Mouse (Mus musculus): ENCODE measurements around the gene Rundc3a.
"Not testable (repeated sequence)": the region's sequence is repeated elsewhere in the genome, so short reads cannot be mapped to it uniquely, and the experiment has no call there.

Rundc3a gene

DNA sequence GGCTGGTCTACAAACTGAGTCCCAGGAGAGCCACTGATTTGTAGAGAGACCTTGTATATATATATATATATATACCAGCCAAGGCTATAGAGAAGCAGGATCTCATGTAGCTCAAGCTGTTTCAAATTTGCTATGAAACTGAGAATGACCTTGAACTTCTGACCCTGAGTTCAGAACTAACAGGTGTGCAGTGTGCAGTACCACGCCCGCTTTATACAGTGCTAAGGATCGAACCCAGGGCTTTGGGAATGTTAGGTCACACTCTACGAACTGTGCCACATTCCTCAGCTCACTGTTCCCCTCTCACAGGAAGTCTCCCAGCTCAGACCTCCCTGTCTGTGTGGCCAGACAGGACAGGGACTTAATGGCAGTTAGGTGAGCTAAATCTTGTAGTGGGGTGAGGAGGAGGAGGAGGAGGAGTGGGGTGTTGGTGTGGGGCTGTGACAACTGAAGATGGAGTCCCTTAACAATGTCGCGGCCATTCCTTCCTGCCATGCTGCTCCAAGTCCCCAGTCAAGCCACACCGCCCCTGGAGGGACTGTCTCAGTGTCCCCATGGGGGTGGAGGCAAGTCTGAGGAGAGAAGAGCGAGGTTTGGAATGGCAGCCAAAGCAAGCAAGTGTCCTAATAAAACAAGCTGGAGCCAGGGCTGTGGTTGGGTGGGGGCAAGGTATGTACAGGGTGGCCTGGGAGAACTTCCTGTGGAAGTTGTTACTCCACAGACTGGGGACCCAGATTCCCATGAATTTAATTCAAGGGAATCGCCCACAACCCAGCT is 25.5 kb upstream of the Rundc3a start:
- DNase-seq (ENCODE audit: low spot score) = no peak

DNA sequence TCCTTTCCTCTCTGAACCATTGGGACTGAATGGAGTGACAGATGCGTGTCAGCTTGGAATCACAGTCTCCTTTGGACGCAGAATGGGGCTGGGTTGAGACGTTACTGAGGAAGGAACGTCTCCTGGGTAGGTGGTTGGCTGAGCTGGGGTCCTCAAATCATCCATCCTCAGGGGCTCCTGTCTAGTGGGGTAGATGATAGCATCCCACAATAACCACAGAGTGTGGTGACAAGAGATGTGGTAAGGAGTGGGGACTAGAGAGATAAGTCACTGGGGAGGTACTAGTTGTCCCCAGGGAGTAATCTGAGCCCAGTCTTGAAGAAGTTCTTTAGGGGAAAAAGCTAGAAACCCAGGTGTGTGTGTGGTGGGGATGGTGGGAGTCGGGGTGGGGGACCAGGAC is 24.9 kb upstream of the Rundc3a start:
- no peak for DNase-seq (ENCODE audit: low spot score)

DNA sequence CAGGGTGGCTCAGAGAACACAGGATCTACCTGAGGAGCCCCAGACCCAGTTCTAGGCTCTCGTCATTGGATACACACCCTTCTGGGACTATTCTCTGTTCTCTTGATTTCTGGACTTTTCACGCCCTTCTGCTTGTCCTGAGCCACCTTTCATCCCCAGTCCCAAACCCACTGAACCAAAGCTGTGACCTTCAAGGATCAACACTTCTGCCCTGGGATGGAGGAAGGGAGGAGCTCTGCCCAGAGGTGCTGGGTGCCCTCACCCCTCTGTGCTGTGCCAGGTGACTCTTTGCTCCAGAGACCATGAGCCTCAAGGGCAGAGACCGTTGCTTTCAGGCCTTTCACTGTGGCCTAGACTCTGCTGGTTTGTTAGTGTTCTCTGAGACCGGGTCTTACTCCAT is 23.9 kb upstream of the Rundc3a start:
- DNase-seq (ENCODE audit: low spot score) = no peak

DNA sequence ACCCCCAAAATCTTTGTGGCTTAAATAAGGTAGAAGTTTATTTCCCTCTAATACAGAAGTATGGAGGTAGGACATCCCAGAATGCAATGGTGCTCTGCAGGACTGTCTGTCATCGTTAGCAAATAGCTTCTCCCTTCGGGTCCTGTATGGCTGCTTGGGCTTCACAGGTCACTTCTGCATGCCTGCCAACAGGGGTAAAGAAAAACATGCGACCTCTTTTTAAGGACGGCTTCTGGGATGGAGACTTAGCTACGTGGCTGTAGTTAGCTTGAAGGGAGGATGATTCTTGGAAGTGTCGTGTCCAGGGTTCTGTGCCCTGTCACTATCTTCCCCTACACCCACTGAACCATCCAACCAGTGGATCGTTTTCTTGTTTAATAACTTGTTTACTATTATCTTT is 22.9 kb upstream of the Rundc3a start:
- DNase-seq (ENCODE audit: low spot score) = no peak

DNA sequence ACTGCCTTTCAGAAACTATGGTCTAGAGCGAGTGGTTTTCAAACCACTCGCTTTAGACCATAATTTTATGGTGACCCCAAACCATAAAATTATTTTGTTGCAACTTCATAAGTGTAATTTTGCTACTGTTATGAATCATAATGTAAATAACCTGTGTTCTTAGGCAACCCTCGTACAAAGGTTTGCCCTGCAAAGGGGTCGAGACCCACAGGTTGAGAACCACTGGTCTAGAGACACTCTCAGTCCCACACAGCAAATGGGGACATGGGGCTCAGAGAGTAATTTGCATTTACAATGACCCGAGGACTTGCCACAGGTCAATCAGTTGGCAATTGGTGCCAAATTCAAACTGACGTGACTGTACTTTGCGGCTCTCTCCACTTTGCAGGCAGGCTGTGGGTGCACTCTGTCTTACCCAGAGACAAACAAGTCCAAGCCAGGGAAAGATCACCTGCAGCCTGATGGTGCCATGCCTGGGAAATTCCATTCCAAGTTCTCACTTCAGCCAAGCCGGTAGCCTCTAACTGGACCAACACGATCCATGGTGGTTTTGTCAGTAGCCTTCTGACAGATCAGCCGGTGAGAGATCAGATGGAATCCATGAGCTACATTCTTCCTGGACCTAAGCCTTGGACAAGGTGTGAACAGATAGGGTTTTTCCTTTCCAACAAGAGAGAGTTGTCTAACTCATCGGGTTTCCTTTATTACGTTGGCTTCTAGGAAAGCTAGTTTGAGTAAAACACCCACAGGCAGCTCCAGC is 21.1 kb upstream of the Rundc3a start:
- no peak for DNase-seq (ENCODE audit: low spot score)

DNA sequence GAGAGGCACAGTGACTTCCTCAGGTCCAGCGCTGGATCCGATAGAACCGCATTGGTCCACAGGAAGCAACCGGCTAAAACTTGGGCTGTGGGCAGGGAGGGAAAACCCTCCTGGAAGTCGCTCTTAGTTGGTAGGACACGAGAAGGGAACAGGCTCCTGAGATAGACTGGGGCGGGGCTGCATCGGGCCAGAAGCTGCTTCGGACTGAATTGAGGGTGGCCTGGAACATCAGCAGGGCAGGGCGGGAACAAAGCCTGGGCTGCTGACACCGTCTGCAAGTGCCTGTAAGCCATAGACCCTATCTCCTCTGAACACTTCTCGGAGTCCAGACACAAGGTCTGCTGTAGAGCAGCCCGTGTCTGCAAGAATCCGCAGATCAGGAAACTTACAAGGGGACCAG is 20.3 kb upstream of the Rundc3a start:
- no peak for DNase-seq (ENCODE audit: low spot score)

DNA sequence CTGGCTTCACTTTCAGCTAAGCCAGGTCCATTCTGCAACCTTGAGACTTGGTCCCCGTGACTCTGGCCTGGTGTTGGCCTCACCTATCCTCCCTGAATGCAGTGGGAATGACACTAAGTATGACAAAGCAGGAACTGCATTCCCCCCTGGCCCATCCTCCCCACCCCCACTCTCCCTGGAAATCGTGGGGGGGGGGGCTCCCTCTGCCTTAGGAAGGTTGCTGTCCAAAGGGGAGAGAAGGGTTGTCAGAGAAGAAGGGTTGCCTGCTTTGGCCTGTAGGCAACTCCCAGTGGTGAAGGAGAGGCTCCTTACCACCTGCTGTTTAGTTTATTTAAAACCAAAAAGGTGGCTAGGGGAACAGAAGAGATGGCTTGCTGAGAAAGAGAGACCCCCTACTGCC is 19.6 kb upstream of the Rundc3a start:
- DNase-seq (ENCODE audit: low spot score) = no peak

DNA sequence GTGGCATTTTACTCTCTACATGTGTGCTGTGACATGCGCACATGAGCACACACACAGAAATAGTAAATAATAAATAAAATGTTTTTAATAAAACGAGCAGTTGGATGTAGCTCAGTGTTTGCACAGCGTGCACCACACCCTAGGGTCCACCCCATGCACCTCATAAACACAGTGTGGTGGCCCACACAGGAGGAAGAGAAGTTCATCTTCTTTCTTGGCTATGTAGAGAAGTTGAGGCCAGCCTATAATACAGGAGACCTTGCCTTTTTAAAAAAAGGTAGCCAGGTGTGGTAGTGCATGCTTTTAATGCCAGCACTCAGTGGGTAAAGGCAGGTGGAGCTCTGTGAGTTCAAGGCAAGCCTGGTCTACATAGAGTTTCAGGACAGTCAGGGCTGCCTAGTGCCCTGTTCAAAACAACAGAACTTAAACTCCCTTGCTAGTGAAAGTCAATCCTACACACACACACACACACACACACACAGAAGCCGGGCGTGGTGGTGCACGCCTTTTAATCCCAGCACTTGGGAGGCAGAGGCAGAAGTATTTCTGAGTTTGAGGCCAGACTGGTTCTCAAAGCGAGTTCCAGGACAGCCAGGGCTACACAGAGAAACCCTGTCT is 19.0 kb upstream of the Rundc3a start:
- DNase-seq (ENCODE audit: low spot score) = no peak

DNA sequence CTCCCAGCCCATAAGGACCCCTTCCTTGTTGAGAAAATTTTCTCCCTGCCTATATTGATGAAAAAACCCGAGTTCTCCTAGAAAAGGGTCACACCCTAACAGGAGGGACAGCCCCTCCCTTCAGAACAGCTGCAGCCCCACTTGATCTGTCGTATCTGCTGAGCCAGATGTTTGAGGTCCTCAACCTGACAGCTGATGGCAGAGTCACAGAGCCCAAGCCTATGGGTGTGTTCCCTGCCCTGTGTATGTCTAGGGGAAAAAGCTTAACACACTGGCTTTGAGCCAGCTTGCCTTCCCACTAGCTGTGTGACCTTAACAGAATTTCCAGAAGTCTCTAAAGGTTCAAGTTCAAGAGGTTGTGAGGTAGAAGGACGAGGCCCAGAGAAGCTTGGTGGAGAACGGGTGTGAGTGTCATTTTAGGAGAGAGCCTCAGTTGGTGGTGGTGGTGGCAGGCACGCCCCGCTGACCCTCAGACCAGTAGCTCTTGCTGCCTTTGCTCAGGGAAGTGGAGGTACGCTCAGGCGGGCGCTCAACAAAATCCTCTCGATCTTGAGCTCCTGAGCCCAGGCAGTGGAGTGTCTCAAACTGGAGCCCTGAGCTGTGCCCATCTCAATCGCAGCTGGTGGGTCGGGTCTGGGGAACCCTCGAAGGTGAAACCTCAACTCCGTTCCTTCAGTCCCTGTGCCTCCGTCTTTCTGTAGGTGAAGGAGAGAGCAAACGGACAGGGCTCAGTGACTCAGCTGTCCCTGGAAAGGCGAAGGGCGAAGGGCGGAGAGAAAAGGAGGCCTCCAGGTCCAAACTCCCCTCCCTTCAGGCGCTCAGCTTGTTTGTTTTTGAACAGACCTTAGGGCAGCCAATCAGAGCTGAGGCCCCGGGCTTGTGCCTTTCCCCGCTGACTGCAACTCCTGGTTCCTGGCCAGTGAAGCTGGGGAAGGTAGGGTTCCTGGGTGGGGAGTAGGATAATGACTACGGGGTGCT is 17.7 kb upstream of the Rundc3a start:
- DNase-seq (ENCODE audit: low spot score) = peak; percentile 40

DNA sequence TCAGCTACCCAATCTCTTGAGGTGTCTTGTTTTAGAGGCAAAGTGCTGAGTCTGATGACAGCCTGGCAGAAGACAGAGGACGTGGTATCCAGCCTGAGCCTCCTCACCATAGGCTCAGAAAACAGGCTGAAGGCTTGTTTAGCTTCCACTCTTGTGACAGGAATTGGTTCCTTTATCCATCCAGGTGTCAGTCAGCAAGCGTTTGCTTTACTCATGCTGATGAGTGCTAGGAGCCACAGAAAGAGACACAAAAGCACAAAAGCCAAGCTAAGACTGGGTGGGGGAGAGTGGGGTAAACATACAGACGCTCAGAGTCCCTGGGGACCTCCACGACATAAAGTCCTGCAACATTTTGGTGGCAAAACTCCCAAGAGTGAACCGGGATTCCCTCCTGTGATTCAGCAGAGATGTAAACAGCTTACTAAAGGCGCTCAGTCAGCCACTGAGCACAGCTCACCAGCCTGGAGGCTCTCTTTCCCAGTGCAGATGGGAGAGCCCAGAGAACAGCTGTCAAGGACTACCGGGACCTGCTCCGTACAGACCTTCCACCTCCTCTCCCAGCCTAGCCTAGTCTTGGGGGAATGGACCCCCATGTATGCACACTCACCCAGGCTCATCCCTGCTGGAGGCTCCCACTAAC is 16.9 kb upstream of the Rundc3a start:
- no peak for DNase-seq (ENCODE audit: low spot score)

DNA sequence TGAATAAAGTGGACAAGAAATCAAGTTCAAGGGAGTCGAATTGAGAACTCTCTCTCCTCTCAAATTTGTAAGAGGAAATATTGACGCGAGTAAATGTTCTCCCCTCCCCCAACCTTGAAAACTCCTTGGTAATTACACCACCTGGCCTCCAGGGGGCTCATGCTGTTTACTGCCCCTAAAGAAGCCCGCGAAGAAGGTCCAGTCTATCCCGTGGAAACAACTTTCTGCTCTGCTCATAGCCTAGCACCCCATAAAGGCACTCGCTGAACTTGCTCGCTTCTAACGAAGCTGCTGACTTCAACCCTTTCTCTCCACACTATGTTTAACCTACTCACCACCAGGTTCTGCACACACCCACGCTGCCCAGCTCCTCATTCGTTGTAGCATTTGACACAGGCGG is 16.0 kb upstream of the Rundc3a start:
- no peak for DNase-seq (ENCODE audit: low spot score)

DNA sequence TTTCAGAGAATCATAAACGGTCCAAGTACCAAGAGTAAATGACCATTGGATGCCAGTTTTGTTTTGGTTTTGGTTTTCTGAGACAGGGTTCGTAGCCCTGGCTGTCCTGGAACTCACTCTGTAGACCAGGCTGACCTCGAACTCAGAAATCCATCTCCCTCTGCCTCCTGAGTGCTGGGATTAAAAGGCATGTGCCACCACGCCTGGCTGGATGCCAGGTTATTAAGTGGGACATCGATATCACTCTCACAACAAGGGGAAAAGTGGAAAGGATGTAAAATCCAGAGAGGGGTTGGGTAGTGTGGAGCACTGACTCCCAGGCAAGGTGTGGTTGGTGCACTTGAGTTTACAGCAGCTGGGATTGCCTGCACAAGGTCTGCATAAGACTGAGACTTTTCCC is 13.1 kb upstream of the Rundc3a start:
- no peak for DNase-seq (ENCODE audit: low spot score)

DNA sequence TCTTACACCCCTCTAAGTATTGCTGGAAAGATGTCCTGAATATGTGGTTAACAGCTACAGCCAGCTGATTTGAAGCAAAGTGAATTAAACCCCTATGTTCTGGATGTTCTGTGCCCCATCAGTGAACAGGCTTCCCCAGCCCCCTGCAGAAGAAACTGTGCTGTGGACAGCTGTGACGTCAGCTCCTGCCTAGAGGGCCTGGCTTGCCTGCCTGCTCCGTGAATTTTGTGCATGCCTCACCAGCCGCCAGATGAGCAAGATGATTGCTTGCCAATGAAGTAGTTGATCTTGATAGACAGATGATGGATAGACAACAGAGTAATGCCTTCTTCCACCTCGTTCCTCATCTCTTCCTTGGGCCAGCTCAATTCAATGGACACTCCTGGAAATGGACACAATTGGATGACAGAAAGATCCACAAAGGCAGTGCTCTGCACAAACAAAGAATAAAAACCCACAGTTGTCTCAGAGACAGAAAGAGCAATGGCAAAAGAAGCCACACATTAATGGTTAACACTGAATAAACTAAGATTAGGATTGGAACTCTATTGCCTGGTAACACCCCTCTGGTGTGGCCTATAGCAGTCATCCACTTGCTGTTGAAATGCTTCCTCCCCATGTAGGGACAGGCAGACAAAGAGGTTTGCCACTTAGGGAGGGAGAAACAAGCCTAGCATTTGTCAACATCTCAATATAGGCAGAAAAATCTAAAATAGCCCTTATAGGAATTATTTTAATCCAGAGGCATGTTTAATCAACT is 11.7 kb upstream of the Rundc3a start:
- no peak for DNase-seq (ENCODE audit: low spot score)

DNA sequence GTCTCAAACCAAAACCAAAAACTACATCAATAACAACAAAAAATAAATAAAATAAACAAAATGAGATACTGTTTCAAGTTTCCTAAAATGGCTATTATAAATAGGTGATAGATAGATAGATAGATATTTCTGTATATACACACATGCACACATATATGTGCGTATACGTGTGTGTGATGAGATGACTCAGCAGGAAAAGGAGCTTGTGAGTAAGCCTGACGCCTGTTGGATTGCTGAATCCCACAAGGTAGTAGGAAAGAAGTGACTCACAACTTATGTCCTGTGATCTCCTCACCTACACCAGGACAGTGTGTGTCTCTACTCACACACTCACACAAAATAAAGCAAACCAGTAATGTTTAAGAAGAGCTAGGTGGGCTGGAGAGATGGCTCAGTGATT is 10.4 kb upstream of the Rundc3a start:
- no peak for DNase-seq (ENCODE audit: low spot score)

DNA sequence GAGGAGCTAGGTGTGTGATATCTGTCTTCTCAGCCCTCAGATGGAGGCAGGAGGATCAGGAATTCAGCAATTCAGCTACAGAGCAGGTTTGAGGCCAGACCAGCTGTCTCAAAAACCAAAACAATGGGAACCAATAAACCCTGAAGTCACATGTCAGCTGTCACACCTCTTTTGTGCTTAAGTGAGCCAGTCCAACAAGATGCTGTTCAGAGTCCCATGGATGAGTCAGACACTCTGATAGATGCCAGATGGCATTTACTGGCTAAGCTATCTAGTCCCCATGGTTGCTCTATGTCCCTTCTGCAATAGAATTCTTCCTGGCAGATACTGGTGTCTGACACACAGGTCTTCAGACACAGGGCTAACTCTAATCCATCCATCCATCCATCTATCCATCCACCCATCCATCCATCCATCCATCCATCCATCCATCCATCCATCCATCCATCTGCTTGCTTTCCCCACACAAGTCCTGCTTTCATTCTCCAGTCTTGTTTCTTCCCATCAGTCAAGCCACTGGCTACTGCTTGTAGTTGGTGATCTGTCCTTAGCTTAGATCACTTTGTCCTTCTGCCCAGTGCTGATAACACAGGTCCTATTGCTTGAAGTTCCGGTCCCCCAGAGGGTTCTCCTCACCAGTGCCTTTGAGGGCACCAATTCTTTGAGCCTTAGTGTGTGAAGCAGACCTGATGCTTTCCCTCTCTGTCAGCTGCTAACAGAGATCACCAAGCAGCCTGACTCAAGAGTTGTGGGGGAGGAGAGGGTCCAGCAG is 9.7 kb upstream of the Rundc3a start:
- DNase-seq (ENCODE audit: low spot score) = no peak

DNA sequence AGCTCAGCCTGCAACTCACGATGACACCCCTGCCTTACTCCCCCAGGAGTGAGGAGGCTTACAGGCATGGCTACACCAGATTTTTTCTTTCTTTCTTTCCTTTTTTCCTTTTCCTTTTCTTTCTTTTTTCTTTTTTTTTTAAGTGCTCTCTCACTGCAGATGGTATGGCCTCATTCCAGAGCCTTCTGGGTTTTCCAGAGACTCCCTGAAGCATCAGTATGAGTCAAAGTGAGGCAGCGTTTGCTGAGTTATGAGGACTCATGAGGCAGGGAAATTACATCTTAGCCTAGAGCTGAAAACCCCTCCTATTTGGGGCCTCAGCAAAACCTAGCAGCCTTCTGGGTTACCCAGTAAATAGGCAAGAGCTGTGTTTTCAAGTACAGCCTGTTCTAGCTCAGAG is 8.8 kb upstream of the Rundc3a start:
- no peak for DNase-seq (ENCODE audit: low spot score)

DNA sequence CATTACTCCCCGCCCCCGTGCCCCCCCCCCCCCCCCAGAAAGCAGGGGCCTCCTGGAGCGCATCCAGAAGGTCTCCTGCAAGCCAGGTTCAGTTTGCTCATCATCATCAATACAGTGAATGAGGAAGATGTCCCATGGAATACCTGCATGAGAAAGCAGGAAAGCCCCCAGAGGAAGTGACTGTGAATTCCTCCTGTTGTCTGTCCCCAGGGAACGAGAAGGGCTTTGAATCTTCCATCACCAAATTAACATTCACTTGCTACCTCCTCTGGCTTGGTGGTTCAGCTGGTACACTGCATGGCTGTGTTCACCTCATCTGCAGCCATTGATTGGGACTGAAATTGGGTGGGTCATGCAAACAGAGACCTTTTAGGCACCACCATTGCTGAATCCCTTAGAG is 8.1 kb upstream of the Rundc3a start:
- no peak for DNase-seq (ENCODE audit: low spot score)

DNA sequence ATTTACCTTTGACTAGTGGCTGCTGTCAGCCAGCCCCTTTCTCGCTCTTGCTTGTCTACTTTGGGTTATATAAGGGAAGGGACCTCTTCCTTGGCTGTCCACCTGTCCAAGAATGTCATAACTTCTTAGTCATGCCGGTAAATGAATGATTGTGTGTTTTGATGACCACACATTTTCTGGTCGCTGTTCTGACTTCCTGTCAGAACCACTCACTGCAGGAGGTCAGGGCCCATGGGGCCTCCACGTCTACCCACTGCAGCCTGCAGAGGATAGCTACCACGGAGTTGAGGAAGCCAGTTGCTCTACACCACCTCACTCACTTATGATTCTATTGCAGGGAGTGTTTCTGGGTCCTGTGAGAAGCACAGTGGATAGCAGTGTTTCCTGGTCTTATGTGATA is 7.1 kb upstream of the Rundc3a start:
- DNase-seq (ENCODE audit: low spot score) = no peak

DNA sequence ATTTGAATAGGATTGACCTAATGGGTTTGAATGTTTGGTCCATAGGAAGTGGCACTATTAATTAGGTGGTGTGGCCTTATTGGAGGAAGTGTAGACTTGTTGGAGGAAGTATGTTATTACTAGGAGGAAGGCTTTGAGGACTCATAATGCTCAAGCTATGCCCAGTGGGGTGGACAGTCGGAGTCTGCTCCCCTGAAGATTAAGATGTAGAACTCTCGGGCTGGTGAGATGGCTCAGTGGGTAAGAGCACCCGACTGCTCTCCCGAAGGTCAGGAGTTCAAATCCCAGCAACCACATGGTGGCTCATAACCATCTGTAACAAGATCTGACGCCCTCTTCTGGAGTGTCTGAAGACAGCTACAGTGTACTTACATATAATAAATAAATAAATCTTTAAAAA is 3.8 kb upstream of the Rundc3a start:
- DNase-seq (ENCODE audit: low spot score) = not testable (repeated sequence)

Measured in lung, postnatal 25 days (tissue).